Mouse (Mus musculus): Measurements from ENCODE around the gene Gm17660.

DNA sequence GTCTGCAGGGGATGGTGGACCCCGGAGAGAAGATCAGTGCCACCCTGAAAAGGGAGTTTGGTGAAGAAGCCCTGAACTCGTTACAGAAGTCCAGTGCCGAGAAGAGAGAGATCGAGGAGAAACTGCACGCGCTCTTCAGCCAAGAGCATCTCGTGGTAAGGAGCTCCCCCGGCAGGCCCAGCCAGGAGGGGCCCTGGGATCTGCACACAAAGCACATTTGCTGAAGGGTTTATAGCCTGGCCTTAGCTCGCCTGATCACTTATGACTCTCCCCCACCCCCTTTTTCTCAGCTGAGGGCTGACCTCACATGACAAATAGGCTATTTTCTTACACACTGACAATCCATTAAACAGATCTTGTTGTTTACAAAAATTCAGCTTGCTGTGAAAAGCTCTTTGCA, 17.8 kb downstream of the Gm17660 start:
- TF ChIP-seq CTCF (IDR thresholded peaks at IDR 0.05; ENCODE audit: low read depth, low read length) (no peak), POLR2A (IDR thresholded peaks at IDR 0.05; ENCODE audit: borderline replicate concordance, low read depth, low read length) (no peak)

Measured in bone marrow macrophage, adult 2 months (primary cell).